In genomic region chr1:185940511-185940910, GRCm38 (mm10) we compare ENCODE assay signal across 27 mouse cellular contexts.
"Had no signal": no experiment of that assay in that cellular context is flagged by ENCODE, and none has a peak within 500 bp of the region (broad histone marks: within the 10 kb centered on the region; RNA-seq: fewer than 3 reads in every experiment).

No protein-coding gene starts in this region.

- H3K4me1 ChIP-seq: liver, embryonic 12.5 days; liver, embryonic 13.5 days; liver, embryonic 15.5 days; lung, embryonic 15.5 days; megakaryocyte, embryonic 14.5 days; midbrain, embryonic 10.5 days; midbrain, embryonic 12.5 days; midbrain, embryonic 13.5 days; midbrain, embryonic 15.5 days; neural tube, embryonic 12.5 days; neural tube, embryonic 13.5 days had no signal

- H3K4me2 ChIP-seq: limb, embryonic 12.5 days; limb, embryonic 13.5 days; limb, embryonic 15.5 days; liver, embryonic 11.5 days; liver, embryonic 12.5 days; liver, embryonic 13.5 days; liver, embryonic 15.5 days; lung, embryonic 14.5 days; lung, embryonic 15.5 days; midbrain, embryonic 11.5 days; midbrain, embryonic 12.5 days; midbrain, embryonic 13.5 days; midbrain, embryonic 15.5 days; neural tube, embryonic 12.5 days; neural tube, embryonic 13.5 days had no signal

- DNase-seq: left cerebral cortex, postnatal 4 days; liver; liver, embryonic 13.5 days; liver, postnatal 0 days; lung, embryonic 14.5 days; lung, postnatal 10 days; lung, postnatal 14 days; midbrain, embryonic 14.5 days had no signal

- H3K9ac ChIP-seq: limb, embryonic 12.5 days; limb, embryonic 13.5 days; limb, embryonic 15.5 days; liver, embryonic 12.5 days; liver, embryonic 13.5 days; liver, embryonic 14.5 days; liver, embryonic 15.5 days; liver, postnatal 0 days; lung, embryonic 14.5 days; lung, embryonic 15.5 days; midbrain, embryonic 12.5 days; midbrain, embryonic 13.5 days; midbrain, embryonic 15.5 days; neural tube, embryonic 12.5 days; neural tube, embryonic 13.5 days had no signal

- H3K4me3 ChIP-seq: limb, embryonic 12.5 days; limb, embryonic 13.5 days; limb, embryonic 15.5 days; liver, embryonic 12.5 days; liver, embryonic 13.5 days; liver, embryonic 15.5 days; lung, embryonic 15.5 days; megakaryocyte, embryonic 14.5 days; midbrain, embryonic 10.5 days; midbrain, embryonic 12.5 days; midbrain, embryonic 13.5 days; midbrain, embryonic 15.5 days; myocyte; neural tube, embryonic 12.5 days; neural tube, embryonic 13.5 days had no signal

- H3K36me3 ChIP-seq: limb, embryonic 12.5 days; limb, embryonic 13.5 days; limb, embryonic 15.5 days; liver, embryonic 12.5 days; liver, embryonic 13.5 days; liver, embryonic 15.5 days; lung, embryonic 15.5 days; midbrain, embryonic 10.5 days; midbrain, embryonic 12.5 days; midbrain, embryonic 13.5 days; midbrain, embryonic 15.5 days; neural tube, embryonic 12.5 days; neural tube, embryonic 13.5 days had no signal

- H3K9me3 ChIP-seq: limb, embryonic 12.5 days; limb, embryonic 13.5 days; limb, embryonic 15.5 days; liver, embryonic 12.5 days; liver, embryonic 13.5 days; liver, embryonic 15.5 days; lung, embryonic 15.5 days; midbrain, embryonic 10.5 days; midbrain, embryonic 12.5 days; midbrain, embryonic 13.5 days; midbrain, embryonic 15.5 days; neural tube, embryonic 12.5 days; neural tube, embryonic 13.5 days had no signal

- ATAC-seq: liver, embryonic 12.5 days; liver, postnatal 0 days; midbrain, embryonic 13.5 days; midbrain, embryonic 15.5 days; midbrain, embryonic 16.5 days had no signal

- H3K27me3 ChIP-seq: limb, embryonic 15.5 days; liver, embryonic 12.5 days; liver, embryonic 13.5 days; liver, embryonic 15.5 days; lung, embryonic 15.5 days; megakaryocyte, embryonic 14.5 days; midbrain, embryonic 12.5 days; midbrain, embryonic 13.5 days; midbrain, embryonic 15.5 days; neural tube, embryonic 12.5 days; neural tube, embryonic 13.5 days had no signal

- H3K27ac ChIP-seq: limb, embryonic 13.5 days; limb, embryonic 15.5 days; liver, embryonic 12.5 days; liver, embryonic 13.5 days; liver, embryonic 14.5 days; liver, embryonic 15.5 days; lung, embryonic 15.5 days; macrophage; midbrain, embryonic 10.5 days; midbrain, embryonic 12.5 days; midbrain, embryonic 13.5 days; midbrain, embryonic 15.5 days; neural tube, embryonic 12.5 days; neural tube, embryonic 13.5 days had no signal
